Mouse (Mus musculus): ENCODE measurements at regions not wholly inside any gene's neighbourhood (a gene's known extent, or its start where the extent isn't known, plus 50 kb on each side); places are given as distances from the start of the nearest gene placed in this dataset.

DNA sequence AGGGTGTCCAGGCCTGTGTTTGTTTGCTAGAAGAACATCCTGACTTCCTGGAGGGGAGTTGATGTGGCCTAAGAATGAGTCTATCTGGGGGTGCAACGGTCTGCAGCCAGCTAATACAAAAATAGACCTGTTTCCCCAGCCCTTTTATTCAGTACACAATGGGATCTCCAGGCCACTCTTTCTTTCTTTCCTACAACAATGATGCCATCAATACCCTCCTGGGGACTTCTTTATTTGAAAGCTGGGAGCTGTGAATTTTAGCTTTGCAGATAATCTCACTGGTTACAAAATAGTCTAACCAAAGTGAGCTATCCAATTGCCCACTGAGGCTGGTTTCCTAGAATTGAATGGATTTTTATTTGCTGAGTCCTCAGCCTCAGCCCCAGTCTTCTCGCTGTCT, 207.4 kb downstream of the Cbln1 start:
- TF ChIP-seq CTCF (IDR thresholded peaks at IDR 0.05; ENCODE audit: insufficient read depth, low read length) (no peak), POLR2A (IDR thresholded peaks at IDR 0.05; ENCODE audit: borderline replicate concordance, extremely low read depth, low read depth, low read length) (no peak)

Measured in lung, adult 2 months (tissue).